Mouse (Mus musculus): ENCODE measurements around the gene Naa15.

Gene Naa15

DNA sequence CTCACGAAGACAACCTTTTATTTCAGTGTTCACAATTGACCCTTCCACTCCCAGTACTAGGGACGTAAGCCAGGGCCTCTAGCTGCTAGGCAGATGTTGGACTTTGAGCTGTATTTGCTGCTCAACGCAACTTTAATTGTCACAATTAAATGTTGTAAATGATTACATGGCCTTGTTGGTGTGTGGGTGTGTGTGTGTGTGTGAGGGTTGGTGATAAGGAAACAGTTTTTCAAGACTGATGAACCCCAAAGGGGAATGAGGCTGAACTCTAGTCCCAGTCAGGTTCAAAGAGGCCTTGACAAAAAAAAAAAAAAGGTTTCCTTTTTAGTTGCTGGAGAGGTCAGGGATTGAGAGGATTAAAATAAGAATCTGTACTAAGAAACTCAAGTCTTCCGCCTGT is 102.5 kb downstream of the Naa15 start:
- DNase-seq (ENCODE audit: low spot score): no peak

DNA sequence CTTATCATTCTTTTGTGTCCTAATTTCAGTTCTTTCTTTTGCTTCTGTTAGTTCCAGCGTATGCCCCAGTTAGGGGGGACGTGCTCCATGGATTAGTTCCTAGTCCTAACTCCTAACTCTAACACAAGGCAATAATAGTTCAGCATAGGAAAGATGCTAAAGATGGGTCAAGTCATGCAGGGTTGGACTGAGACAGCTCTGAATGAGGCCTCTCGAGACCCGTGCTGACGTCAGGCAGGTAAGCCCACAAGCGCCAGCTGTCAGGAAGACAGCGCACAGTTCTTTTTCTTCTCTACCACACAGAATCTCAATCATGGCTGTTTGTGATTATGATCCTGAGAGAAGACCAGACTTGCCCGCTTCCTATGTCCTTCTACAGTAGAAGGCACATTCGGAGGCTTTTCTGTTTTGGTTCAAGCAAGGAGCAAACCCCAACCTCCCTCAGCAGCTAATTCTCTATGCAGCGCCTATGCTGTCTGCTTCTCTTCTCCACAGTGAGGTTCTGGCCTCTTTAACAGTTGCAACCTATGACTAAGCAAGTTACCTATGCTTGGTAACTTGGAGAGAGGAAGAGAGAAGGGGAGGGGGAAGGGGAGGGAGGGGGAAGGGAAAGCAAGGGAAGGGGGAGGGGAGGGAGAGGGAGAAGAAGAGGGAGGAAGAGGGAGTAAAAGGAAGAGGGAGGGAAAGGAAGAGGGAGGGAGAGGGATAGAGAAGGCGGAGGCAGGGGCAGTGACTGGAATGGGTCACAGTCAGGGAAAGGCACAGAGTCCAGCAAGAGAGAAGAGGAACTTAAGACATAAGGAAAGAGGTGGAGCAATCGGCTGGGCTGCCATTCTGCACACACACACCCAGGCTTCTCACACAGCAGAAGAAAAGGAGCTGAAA is 103.2 kb downstream of the Naa15 start:
- DNase-seq (ENCODE audit: low spot score): no peak

DNA sequence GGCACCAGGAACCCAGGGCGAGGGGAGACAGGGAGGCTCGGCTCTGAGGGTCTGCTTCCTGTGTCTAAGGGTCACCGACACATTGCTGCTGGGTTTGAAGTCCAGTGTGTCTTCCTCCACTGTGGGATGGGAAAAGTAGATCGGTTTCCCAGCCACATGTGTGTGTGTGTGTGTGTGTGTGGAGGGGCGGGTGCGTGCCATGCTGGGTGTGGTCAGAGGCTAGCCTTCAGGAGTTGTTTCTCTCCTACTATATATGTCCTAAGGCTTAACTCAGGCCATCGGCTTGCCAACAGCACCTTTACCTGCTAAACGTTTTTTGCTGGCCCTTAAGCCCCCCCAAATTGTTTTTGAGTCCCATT is 103.8 kb downstream of the Naa15 start:
- no peak for DNase-seq (ENCODE audit: low spot score)

GRCm38 (mm10) chr3:51521262-51521661 is 106.3 kb downstream of the Naa15 start:
- no peak for DNase-seq (ENCODE audit: low spot score)

DNA sequence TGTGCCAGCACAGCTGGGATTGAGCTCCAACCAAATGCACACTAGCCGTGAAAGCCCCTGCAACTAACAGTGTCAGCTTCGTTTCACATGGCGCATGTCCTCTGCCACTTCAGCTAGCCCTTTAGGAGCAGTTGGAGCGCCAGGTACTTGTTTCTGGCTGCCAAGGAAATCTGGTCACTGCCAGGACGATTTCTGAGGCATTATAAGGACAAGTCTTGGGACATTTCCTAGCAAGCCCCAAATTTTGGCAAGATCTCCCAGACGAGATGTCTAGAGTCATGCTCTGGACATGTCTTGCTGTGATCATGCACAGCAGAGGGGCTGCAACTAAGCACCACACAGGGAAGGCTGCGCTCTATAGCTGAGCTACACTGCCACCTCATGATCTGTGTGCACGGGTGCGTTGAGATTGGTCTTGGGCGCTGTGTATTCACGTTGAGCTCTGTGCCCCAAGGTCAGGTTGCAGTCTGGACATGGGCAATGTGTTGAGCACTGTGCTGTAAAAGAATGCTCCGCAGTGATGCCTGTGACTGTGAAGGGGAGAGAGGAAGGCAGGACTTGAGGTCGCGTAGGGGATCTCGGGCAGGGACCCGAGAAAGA is 110.3 kb downstream of the Naa15 start:
- no peak for DNase-seq (ENCODE audit: low spot score)

Data from spleen, adult 12 weeks (tissue).